Mouse (Mus musculus) intestine, postnatal 0 days (tissue): ENCODE data around the gene Nrbf2. TPM values are rescaled to one million over a fixed set of nuclear protein-coding genes. Genes with fewer than 3 reads are reported as not detected.

Experiments used
- ATAC-seq: fragments of 200-750 bp; cut with Nextera tagmentation; 2 replicates; pipeline ENCODE4 v1.8.0; 2017; ENCODE audit warnings: mild to moderate bottlenecking, moderate TSS enrichment, moderate library complexity
- H3K27ac ChIP-seq: fragments of 300-500 bp; sonication (generic); 2 replicates; pipeline ENCODE4 v1.5.1; 2014; ENCODE audit warnings: mild to moderate bottlenecking, low read depth, low read length, moderate library complexity
- H3K27me3 ChIP-seq: fragments of 300-500 bp; sonication (generic); replicated peaks from 2 replicates; pipeline ENCODE4 v1.6.1; 2014; ENCODE audit warnings: low read length, mixed read lengths; ENCODE audit not compliant: control insufficient read depth, insufficient read depth
- H3K36me3 ChIP-seq: fragments of 300-500 bp; sonication (generic); 2 replicates; pipeline ENCODE4 v1.6.1; 2014; ENCODE audit warnings: mild to moderate bottlenecking, moderate library complexity; ENCODE audit not compliant: control insufficient read depth, insufficient read depth
- H3K4me1 ChIP-seq: fragments of 300-500 bp; sonication (generic); replicated peaks from 2 replicates; pipeline ENCODE4 v1.6.1; 2014; ENCODE audit warnings: antibody characterized with exemption, low read length, mixed read lengths; ENCODE audit not compliant: control insufficient read depth, insufficient read depth
- H3K4me2 ChIP-seq: fragments of 300-500 bp; sonication (generic); replicated peaks from 2 replicates; pipeline ENCODE4 v1.6.1; 2014; ENCODE audit warnings: low read depth, mild to moderate bottlenecking, moderate library complexity
- H3K4me3 ChIP-seq: fragments of 300-500 bp; sonication (generic); 2 replicates; pipeline ENCODE4 v1.5.1; 2014; ENCODE audit warnings: low read depth, low read length
- H3K9ac ChIP-seq: fragments of 300-500 bp; sonication (generic); 2 replicates; pipeline ENCODE4 v1.6.1; 2014; ENCODE audit warnings: mild to moderate bottlenecking, low read depth, low read length
- H3K9me3 ChIP-seq: fragments of 300-500 bp; sonication (generic); 2 replicates; pipeline ENCODE4 v1.6.1; 2016; ENCODE audit warnings: mixed run types; ENCODE audit not compliant: control insufficient read depth
- CTCF ChIP-seq: sonication (generic); IDR thresholded peaks from 2 replicates; pipeline ENCODE4 v1.5.1; 2016; ENCODE audit warnings: low read depth, mild to moderate bottlenecking, control low read depth, antibody characterized with exemption, moderate library complexity
- WGBS: fragments of 180-500 bp; shearing (Covaris S2); extraction: QIAGEN DNeasy Blood & Tissue Kit; methylation state at CpG from one replicate; pipeline ENCODE4 v1.1.7; 2014; 5-methylcytosine and 5-hydroxymethylcytosine counted together
- polyA plus RNA-seq: library from polyadenylated mRNA; unstranded; fragments of >200 nt; fragmentation: Nextera tagmentation; extraction: Ambion mirVana; gene quantifications from 2 replicates; pipeline ENCODE4 v1.2.1, GENCODE M21; 2015

Gene Nrbf2
- polyA plus RNA-seq, 1 experiment from 2014 or later = 31.7 TPM

- no peak overlapping the region for H3K9ac ChIP-seq
- WGBS = 93% methylated on average over 18 of the region's 18 CpGs
- no peak for TF ChIP-seq CTCF
These were observed 66.1 kb downstream of the Nrbf2 start for GRCm38 (mm10) chr10:67218873-67219565.

GRCm38 (mm10) chr10:67216872-67217271, 68.2 kb downstream of the Nrbf2 start:
- Histone ChIP-seq H3K4me2 (no peak overlapping the region), H3K36me3 (peaks cover 42% of the 10 kb centered on the region), H3K9me3 (no peaks in the 10 kb centered on the region), H3K9ac (no peak overlapping the region), H3K27ac (no peak overlapping the region), H3K27me3 (no peaks in the 10 kb centered on the region), H3K4me3 (no peak overlapping the region), H3K4me1 (no peaks in the 10 kb centered on the region)
- peak; percentile 56 for TF ChIP-seq CTCF
- WGBS = 75% methylated on average over 3 of the region's 3 CpGs
- ATAC-seq = no peak

More at GRCm38 (mm10) chr10:67218873-67219565, 66.1 kb downstream of the Nrbf2 start:
- H3K4me3 ChIP-seq = no peak overlapping the region
- H3K27me3 ChIP-seq = no peaks in the 10 kb centered on the region
- no peak for ATAC-seq
- H3K9me3 ChIP-seq = no peaks in the 10 kb centered on the region
- H3K4me2 ChIP-seq = no peak overlapping the region
- H3K27ac ChIP-seq = no peak overlapping the region
- no peaks in the 10 kb centered on the region for H3K4me1 ChIP-seq
- peaks cover 44% of the 10 kb centered on the region for H3K36me3 ChIP-seq

Other genes with a start within 250 kb of the Nrbf2 start
- gene Jmjd1c, start 189.2 kb downstream of the Nrbf2 start, polyA plus RNA-seq = 33.4 and 39.6 TPM in 2 replicates
- gene Reep3, start 188.4 kb downstream of the Nrbf2 start, polyA plus RNA-seq = 77.4 and 81.2 TPM in 2 replicates